Mouse (Mus musculus): ENCODE results near the gene Gm21541.
"Not testable (repeated sequence)": the region's sequence is repeated elsewhere in the genome, so short reads cannot be mapped to it uniquely, and the experiment has no call there.

The Gm21541 gene

GRCm38 (mm10) chr4:41903310-41903709 lies at the start of gene Gm21541:
Gm21541 (plus strand) TSS chr4:41903610.
- not testable (repeated sequence) for DNase-seq (ENCODE audit: low read depth, low spot score)

GRCm38 (mm10) chr4:41941272-41941671 lies 37.9 kb downstream of the Gm21541 start, which contains the start of gene Gm20878:
Gm20878 (plus strand) TSS chr4:41941572.
- DNase-seq (ENCODE audit: low read depth, low spot score) = not testable (repeated sequence)
